Mouse (Mus musculus) E14TG2a.4 (cell line): ENCODE measurements around the gene Dnase2a.

Experiments
- CTCF ChIP-seq: conservative IDR thresholded peaks from 2 replicates; pipeline ENCODE4 v1.5.1; 2014; ENCODE audit warnings: low read length
- POU5F1 ChIP-seq: IDR thresholded peaks from 2 replicates; pipeline ENCODE4 v1.6.1; 2014; ENCODE audit warnings: low read length, borderline replicate concordance

DNA sequence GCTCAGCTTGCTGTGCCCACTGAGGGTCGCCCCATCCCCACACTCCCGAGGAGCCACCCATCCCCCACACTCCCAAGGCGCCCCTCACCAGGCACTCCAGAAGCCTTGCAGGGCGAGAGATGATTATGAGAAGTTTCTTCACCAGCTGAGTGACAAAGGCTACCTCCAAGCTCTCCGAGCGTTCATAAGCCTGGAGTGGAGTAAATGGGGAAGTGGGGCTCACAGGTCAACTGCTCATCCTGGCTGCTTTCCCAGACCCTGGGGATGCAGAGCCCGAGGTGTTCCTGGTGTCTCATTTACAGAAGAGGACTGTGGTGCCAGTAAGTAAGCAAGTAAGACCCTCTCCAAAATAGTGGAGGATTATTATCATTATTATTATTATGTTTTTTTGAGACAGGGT is 17.2 kb downstream of the Dnase2a start:
- TF ChIP-seq CTCF: no peak
- TF ChIP-seq POU5F1: no peak
